Mouse (Mus musculus): ENCODE results near the gene Tpgs1. TPM values are rescaled to one million over a fixed set of nuclear protein-coding genes. Genes with fewer than 3 reads are reported as not detected.

The Tpgs1 gene
- polyA plus RNA-seq (2017; shearing (Covaris generic)): 10 to 100 TPM; 40.8 to 60.9 TPM

DNA sequence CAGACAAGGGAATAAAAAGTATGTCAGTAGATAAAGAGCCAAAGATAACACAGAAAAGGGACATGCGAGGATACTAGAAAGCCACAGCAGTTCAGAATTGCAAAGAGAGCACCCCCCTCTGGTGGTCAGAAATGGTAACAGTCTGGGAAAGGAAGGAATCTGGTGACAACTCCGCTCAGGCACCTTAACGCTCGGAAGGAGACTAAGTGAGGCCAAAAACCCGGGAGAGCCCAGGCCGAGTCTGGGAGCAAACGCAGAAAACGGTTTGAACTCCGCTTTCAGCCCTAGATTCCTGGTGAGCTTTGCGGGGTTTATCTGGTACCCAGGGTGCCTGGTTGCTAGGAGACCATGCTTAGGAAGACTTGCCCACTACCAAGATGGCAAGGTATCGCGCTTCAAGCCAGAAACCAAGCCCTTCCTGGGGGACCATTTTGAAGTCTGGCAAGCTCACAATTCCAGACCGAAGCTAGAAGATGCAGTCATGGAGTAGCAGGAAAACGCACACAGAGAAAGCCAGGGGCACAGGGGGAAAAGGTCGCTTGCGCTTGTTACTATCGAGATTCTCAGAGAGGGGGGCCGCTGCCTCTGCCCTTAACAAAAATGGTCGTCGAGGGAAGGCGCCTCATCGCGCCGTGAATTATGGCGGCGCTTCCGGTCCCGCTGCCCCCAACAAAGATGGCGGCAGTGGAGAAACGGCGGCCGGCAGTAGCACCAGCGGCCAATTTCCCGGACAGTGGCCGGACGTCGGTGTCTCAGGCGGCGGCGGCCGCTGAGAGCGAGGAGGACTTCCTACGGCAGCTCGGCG lies at the start of gene Tpgs1:
Tpgs1 (plus strand) TSS at position 599 of the 805 bp plus-strand sequence.

DNA sequence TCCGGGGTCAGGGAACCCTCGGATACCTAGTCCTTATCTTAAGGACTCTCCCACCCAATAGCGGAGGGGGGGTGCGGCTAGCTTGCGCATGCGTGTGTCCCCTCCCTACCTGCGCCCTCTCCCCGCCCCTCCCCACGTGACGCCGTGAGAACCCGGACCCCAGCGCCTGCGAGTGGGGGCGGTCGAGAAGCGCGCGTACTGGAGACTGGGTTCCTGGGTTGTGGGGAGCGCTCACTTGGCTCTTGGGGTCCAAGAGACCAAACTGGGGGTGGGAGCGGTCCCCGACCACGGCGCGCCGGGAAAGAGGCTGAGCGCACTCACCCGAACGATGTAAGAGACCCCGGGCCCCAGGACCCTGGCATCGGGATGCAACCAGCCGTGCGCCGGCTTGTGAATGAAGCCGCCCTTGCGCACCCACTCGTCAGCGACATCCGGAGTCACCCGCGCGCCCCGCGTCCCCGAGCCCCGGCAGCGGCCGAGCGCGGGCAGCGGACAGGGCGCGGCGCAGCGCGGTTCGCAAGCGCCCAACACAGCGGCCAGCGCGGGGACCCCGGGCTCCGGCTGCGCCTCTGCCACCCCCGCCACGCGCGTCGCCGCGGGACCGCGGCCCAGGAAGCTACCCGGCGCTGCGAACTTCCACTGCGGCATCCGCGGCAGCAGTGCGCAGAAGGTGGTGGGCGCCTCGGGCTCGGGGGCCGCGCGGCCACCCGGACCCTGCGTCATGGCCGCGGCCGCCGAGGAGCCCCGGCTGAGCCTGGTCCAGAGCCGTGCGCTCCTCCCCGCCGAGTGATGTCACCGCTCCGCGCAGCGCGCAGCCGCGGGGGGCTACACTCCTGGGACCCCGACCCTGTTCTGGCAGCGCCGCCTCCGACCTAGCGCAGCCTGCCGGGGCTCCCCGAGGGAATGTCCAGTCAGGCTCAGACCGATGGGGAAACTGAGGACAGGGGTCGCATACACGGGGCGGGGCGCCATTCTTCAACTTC lies 31.8 kb upstream of the Tpgs1 start, which contains the start of gene Shc2:
Shc2 (minus strand) TSS at position 791 of the 983 bp plus-strand sequence.

DNA sequence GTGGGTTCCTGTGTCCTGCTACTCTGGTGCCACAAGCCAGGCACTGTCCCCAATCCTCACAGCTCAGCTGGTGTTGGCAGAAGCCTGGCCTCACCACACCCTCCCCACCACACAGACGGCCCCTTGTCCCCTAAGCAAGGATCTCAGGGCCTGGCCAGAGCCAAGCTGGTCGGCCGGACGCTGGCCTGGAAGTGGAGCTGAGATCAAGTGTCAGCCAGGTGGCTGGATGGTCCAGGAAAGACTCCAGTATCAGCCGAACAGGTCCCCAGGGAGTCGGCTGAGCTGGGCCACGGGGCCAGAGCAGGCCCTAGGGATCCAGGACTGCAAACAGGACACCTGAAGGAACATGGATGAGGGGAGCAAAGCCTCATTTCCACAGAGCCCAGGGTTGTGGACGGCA lies 23.5 kb upstream of the Tpgs1 start, which contains the start of gene Odf3l2:
Odf3l2 (minus strand) TSS at position 28 of the 400 bp plus-strand sequence.

DNA sequence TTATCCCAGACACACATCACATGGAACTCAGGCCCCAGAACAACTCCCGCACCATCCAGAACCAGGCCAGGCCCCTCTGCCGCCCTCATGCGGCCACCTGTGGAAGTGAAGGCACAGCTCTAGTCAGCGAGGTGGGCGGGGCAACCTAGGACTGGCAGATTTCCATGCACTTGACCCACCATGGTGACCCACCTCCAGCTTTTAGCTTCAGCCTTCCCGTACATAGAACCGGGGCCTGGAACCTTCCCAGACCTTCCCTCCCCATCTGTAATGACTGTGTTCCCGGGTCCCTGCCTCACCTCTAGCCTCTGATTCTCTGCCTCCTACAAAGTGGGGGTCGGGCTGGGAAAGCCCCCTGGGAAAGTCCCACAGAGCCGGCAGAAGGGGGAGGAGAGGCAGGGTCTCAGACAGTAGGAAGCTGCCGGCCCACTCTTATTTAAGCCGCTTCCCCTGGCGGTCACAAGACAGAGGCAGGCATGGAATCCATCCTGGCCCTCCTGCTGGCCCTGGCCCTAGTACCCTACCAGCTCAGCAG lies 5.0 kb upstream of the Tpgs1 start, which contains the start of gene Madcam1:
Madcam1 (plus strand) TSS at position 429 of the 535 bp plus-strand sequence.

DNA sequence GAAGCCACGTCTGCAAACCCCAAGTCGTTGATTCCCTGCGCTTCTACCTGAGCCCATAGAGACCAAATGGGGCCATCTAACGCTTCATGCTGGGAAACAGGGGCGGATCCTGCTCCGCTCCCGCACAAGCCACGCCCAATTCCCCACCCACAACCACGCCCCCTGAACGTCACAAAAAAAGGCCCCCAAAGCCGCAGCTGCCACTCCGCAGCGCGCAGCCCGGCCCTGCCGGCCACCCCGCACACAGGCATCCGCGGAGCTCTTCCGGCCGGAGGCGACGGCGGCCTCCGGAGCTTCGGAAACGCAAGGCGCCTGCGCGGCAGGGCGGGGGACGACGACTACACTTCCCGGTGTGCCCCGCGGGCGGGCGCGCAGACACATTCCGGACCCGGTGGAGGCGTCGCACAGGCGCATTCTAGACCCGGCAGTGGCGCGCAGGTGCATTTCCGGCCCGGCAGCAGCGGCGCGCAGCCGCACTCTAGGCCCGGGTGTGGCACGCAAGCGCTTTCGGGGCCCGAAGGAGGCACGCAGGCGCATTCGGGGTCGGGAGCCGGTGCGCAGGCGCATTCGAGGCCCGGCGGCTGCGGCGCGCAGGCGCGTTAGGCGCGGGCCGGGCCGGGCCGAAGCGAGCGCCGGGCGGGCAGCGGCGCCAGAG lies 12.5 kb downstream of the Tpgs1 start, which contains the start of gene Cdc34:
Cdc34 (plus strand) TSS at position 605 of the 655 bp plus-strand sequence.

DNA sequence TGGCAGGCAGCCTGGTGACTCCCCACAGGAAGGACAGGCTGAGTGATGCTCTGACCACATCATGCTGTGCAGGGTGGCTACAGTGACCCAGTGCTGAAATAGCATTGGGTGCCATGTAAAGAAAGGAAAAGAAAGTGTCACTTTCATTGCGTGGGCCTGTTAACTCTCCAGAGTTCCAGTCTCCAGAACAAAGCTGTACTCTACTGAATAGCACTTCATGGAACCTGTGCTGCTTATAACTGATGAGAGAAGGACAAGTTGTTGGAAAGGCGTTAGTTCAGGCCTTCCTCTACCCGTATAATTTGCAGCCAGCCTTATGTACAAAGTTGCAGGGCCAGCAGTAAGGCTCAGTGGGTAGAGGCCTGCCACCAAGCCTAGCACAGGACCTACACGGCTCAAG lies 19.6 kb downstream of the Tpgs1 start, which contains the start of gene Gzmm:
Gzmm (plus strand) TSS at position 301 of the 400 bp plus-strand sequence.

DNA sequence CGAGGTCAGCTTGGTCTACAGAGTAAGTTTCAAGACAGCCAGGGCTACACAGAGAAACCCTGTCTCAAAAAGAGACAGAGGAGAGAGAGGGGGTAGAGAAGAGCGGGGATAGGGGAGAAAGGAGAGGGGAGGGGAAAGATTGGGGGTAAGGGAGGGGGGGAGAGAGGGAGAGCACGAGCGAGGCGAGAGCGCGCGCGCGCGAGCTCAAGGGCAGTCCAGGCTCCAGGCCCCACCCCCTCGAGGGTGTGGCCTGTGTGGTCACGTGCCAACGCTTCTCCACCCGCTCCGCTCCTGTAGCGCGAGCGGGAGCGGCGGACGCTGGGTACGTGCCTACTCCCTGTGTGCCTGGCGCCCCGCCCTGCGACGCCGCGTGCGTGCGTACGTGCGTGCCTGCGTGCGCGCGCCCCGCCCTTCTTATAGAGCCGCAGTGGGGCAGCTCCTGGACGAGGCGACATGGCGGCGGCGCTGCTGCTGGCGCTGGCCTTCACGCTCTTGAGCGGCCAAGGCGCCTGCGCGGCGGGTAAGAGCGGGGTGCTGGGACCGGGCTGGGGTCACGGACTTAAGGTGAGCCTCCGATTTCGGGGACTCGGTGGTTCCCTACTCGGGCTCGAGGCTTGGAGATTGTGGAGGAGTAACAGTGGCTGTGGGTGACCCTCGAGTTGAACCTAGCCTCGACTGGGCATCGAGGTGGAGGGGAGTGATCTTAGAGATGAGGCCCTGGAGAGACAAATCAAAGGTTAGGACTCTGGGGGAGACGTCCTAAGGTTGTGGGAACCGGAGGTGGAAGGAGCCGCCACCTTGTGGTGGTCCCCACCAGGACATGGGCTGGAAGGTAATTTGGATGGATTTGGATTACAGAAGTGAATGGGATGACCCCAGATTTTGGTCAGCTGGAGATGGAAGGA lies 35.1 kb downstream of the Tpgs1 start, which contains the start of gene Bsg:
Bsg (plus strand) TSS at position 427 of the 905 bp plus-strand sequence.

DNA sequence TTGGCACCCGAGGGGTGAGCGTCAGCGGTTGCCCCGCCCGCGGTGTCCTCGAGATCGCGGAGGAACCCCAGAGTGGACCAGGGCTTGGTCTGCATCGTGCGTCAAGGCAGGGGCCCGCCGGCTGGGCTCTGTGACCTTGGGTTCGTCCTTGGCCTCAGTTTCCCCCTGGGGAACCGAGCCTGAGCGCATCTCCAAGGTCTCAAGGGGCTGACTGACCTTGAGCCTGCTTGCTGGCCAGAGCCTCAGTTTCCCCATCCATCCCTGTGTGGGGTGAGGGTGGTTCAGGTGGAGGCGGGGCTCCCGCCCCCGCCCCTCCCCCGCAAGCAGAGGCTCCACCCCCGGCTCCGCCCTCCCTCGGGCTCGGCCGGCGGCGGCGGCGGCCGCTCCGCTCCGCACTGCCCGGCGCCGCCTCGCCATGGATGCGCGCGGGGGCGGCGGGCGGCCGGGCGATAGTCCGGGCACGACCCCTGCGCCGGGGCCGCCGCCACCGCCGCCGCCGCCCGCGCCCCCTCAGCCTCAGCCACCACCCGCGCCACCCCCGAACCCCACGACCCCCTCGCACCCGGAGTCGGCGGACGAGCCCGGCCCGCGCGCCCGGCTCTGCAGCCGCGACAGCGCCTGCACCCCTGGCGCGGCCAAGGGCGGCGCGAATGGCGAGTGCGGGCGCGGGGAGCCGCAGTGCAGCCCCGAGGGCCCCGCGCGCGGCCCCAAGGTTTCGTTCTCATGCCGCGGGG lies 47.3 kb downstream of the Tpgs1 start, which contains the start of gene Hcn2:
Hcn2 (plus strand) TSS at position 381 of the 734 bp plus-strand sequence.

Other genes starting within 250 kb of the Tpgs1 start
- gene Vmn2r83, start 200.6 kb upstream of the Tpgs1 start, polyA plus RNA-seq (2017; shearing (Covaris generic)): not detected
- gene Plpp2, start 135.6 kb upstream of the Tpgs1 start, polyA plus RNA-seq (2017; shearing (Covaris generic)): 1 to 10 TPM; 5.0 to 6.5 TPM
- gene Mier2, start 114.2 kb upstream of the Tpgs1 start, polyA plus RNA-seq (2017; shearing (Covaris generic)): 10 to 100 TPM; 39.6 to 51.5 TPM
- gene Theg, start 82.0 kb upstream of the Tpgs1 start, polyA plus RNA-seq (2017; shearing (Covaris generic)): under 1 TPM in 1 of 2 experiments, not detected in 1; 0.62 TPM
- gene C2cd4c, start 55.3 kb upstream of the Tpgs1 start, polyA plus RNA-seq (2017; shearing (Covaris generic)): under 1 TPM; 0.17 to 0.27 TPM
- under 1 TPM in 1 of 2 experiments, not detected in 1; 0.30 TPM for gene Shc2, start 31.5 kb upstream of the Tpgs1 start, polyA plus RNA-seq (2017; shearing (Covaris generic))
- gene Odf3l2, start 23.6 kb upstream of the Tpgs1 start, polyA plus RNA-seq (2017; shearing (Covaris generic)): not detected
- gene Madcam1, start 4.8 kb upstream of the Tpgs1 start, polyA plus RNA-seq (2017; shearing (Covaris generic)): 1 to 10 TPM in 1 of 2 experiments, not detected in 1; 1.6 TPM
- gene Cdc34, start 12.8 kb downstream of the Tpgs1 start, polyA plus RNA-seq (2017; shearing (Covaris generic)): 10 to 100 TPM; 87.7 to 88.0 TPM
- 1 to 10 TPM; 1.1 to 3.0 TPM for gene Gzmm, start 19.7 kb downstream of the Tpgs1 start, polyA plus RNA-seq (2017; shearing (Covaris generic))
- 100 to 1,000 TPM; 235 to 253 TPM for gene Bsg, start 35.1 kb downstream of the Tpgs1 start, polyA plus RNA-seq (2017; shearing (Covaris generic))
- under 1 TPM in 1 of 2 experiments, not detected in 1; 0.13 TPM for gene Hcn2, start 47.3 kb downstream of the Tpgs1 start, polyA plus RNA-seq (2017; shearing (Covaris generic))
- gene Polrmt, start 77.2 kb downstream of the Tpgs1 start, polyA plus RNA-seq (2017; shearing (Covaris generic)): 10 to 100 TPM; 41.3 to 47.1 TPM
- gene Fgf22, start 85.7 kb downstream of the Tpgs1 start, polyA plus RNA-seq (2017; shearing (Covaris generic)): under 1 TPM; 0.12 to 0.55 TPM
- 10 to 100 TPM; 47.4 to 52.3 TPM for gene Rnf126, start 97.6 kb downstream of the Tpgs1 start, polyA plus RNA-seq (2017; shearing (Covaris generic))
- gene Fstl3, start 107.9 kb downstream of the Tpgs1 start, polyA plus RNA-seq (2017; shearing (Covaris generic)): under 1 TPM; 0.13 to 0.51 TPM
- gene Prss57, start 121.6 kb downstream of the Tpgs1 start, polyA plus RNA-seq (2017; shearing (Covaris generic)): not detected
- gene Palm, start 124.2 kb downstream of the Tpgs1 start, polyA plus RNA-seq (2017; shearing (Covaris generic)): 1 to 10 TPM in 1 of 2 experiments, under 1 TPM in 1; 0.76 to 4.9 TPM
- gene Misp, start 151.6 kb downstream of the Tpgs1 start, polyA plus RNA-seq (2017; shearing (Covaris generic)): 1 to 10 TPM in 1 of 2 experiments, not detected in 1; 2.1 TPM
- 100 to 1,000 TPM; 239 to 286 TPM for gene Ptbp1, start 185.1 kb downstream of the Tpgs1 start, polyA plus RNA-seq (2017; shearing (Covaris generic))
- under 1 TPM in 1 of 2 experiments, not detected in 1; 0.34 TPM for gene Prtn3, start 205.1 kb downstream of the Tpgs1 start, polyA plus RNA-seq (2017; shearing (Covaris generic))
- gene Plppr3, start 205.3 kb downstream of the Tpgs1 start, polyA plus RNA-seq (2017; shearing (Covaris generic)): 1 to 10 TPM; 2.7 to 4.4 TPM
- not detected for gene Elane, start 216.9 kb downstream of the Tpgs1 start, polyA plus RNA-seq (2017; shearing (Covaris generic))
- not detected for gene Cfd, start 221.5 kb downstream of the Tpgs1 start, polyA plus RNA-seq (2017; shearing (Covaris generic))
- 10 to 100 TPM; 30.5 to 30.7 TPM for gene Med16, start 239.6 kb downstream of the Tpgs1 start, polyA plus RNA-seq (2017; shearing (Covaris generic))
- 10 to 100 TPM; 10.9 to 15.4 TPM for gene Gm26602, start 241.5 kb downstream of the Tpgs1 start, polyA plus RNA-seq (2017; shearing (Covaris generic))
- under 1 TPM; 0.09 to 0.57 TPM for gene Kiss1r, start 247.6 kb downstream of the Tpgs1 start, polyA plus RNA-seq (2017; shearing (Covaris generic))